Mouse (Mus musculus) granulocyte monocyte progenitor cell, adult 5-6 weeks (primary cell): ENCODE results near the gene Slc25a1. TPM values are rescaled to one million over a fixed set of nuclear protein-coding genes. Genes with fewer than 3 reads are reported as not detected.
"Not testable (repeated sequence)": the region's sequence is repeated elsewhere in the genome, so short reads cannot be mapped to it uniquely, and the experiment has no call there.

ENCODE experiments used
- ATAC-seq: replicated peaks from 2 replicates; pipeline ENCODE4 v1.8.0; 2016; ENCODE audit warnings: mild to moderate bottlenecking, moderate TSS enrichment, inconsistent platforms; ENCODE audit not compliant: poor library complexity, severe bottlenecking
- total RNA-seq, 2 experiments: library from RNA; stranded (forward) in 1 of 2; stranded (reverse) in 1 of 2; fragments of 200-712, 200-1000 nt in 1 of 2; fragments of >200 nt in 1 of 2; fragmentation: Nextera tagmentation in 1 of 2; gene quantifications; 2 replicates each; pipeline ENCODE4 v1.2.3; 2014 to 2017

Gene Slc25a1
- total RNA-seq (2014; fragmentation: Nextera tagmentation) (32.0 and 36.3 TPM in 2 replicates), total RNA-seq (2017) (40.6 and 47.9 TPM in 2 replicates)

- ATAC-seq, result peak; percentile 69
Measured at GRCm38 (mm10) chr16:17928087-17928580, at the start of gene Slc25a1. Gene Slc25a1, minus strand, starts transcription at chr16:17928219.

GRCm38 (mm10) chr16:17971853-17972252, 43.8 kb upstream of the Slc25a1 start:
- ATAC-seq, result no peak

- ATAC-seq, result no peak
Measured at GRCm38 (mm10) chr16:17962091-17962490, 34.1 kb upstream of the Slc25a1 start.

GRCm38 (mm10) chr16:17956052-17956638, 28.1 kb upstream of the Slc25a1 start:
- ATAC-seq, result not testable (repeated sequence)

GRCm38 (mm10) chr16:17951618-17952017, 23.6 kb upstream of the Slc25a1 start:
- no peak for ATAC-seq

GRCm38 (mm10) chr16:17950068-17950467, 22.0 kb upstream of the Slc25a1 start:
- ATAC-seq, result no peak

GRCm38 (mm10) chr16:17949421-17949877, 21.4 kb upstream of the Slc25a1 start:
- ATAC-seq, result no peak

GRCm38 (mm10) chr16:17945081-17945831, 17.2 kb upstream of the Slc25a1 start:
- ATAC-seq, result no peak

GRCm38 (mm10) chr16:17943466-17943865, 15.4 kb upstream of the Slc25a1 start:
- no peak for ATAC-seq

GRCm38 (mm10) chr16:17939255-17939751, 11.3 kb upstream of the Slc25a1 start:
- ATAC-seq, result 0 out of 2 replicates have a peak, but pooled peaks have one; percentile 19

GRCm38 (mm10) chr16:17938821-17939220, 10.8 kb upstream of the Slc25a1 start:
- ATAC-seq, result peak; percentile 96

GRCm38 (mm10) chr16:17938187-17938586, 10.2 kb upstream of the Slc25a1 start:
- no peak for ATAC-seq

- no peak for ATAC-seq
Measured at GRCm38 (mm10) chr16:17936776-17937175, 8.8 kb upstream of the Slc25a1 start.

- ATAC-seq, result peak; percentile 28; the same call in 1 of the 2 replicates
Measured at GRCm38 (mm10) chr16:17934445-17934910, 6.5 kb upstream of the Slc25a1 start.

- no peak for ATAC-seq
Measured at GRCm38 (mm10) chr16:17933594-17934444, 5.8 kb upstream of the Slc25a1 start.

- ATAC-seq, result no peak
Measured at GRCm38 (mm10) chr16:17931906-17932460, 4.0 kb upstream of the Slc25a1 start.

- no peak for ATAC-seq
Measured at GRCm38 (mm10) chr16:17929631-17930030, 1.6 kb upstream of the Slc25a1 start.

- ATAC-seq, result no peak
Measured at GRCm38 (mm10) chr16:17929211-17929610, 1.2 kb upstream of the Slc25a1 start.

- ATAC-seq, result peak; percentile 75
Measured at GRCm38 (mm10) chr16:17928627-17929104, 647 bp upstream of the Slc25a1 start.
